Mouse (Mus musculus) liver, postnatal 0 days (tissue): Measurements from ENCODE around the gene Nol3. TPM values are rescaled to one million over a fixed set of nuclear protein-coding genes. Genes with fewer than 3 reads are reported as not detected.

Experiments used
- ATAC-seq: fragments of 200-750 bp; cut with Nextera tagmentation; 2 replicates; pipeline ENCODE4 v1.8.0; 2017; ENCODE audit warnings: mild to moderate bottlenecking, moderate library complexity
- DNase-seq: peaks from one replicate; pipeline ENCODE4 v3.0.0-alpha.2; 2016
- H3K27ac ChIP-seq: fragments of 300-500 bp; sonication (generic); 2 replicates; pipeline ENCODE4 v1.5.1; 2014; ENCODE audit warnings: antibody characterized with exemption, moderate library complexity, mild to moderate bottlenecking, low read depth
- H3K27me3 ChIP-seq: fragments of 300-500 bp; sonication (generic); 2 replicates; pipeline ENCODE4 v1.6.1; 2014; ENCODE audit warnings: low read length, control low read depth, mixed read lengths; ENCODE audit not compliant: insufficient read depth
- H3K36me3 ChIP-seq: fragments of 300-500 bp; sonication (generic); replicated peaks from 2 replicates; pipeline ENCODE4 v1.6.1; 2014; ENCODE audit warnings: mild to moderate bottlenecking, control low read depth, low read length, moderate library complexity, mixed read lengths; ENCODE audit not compliant: insufficient read depth
- H3K4me1 ChIP-seq: fragments of 300-500 bp; sonication (generic); 2 replicates; pipeline ENCODE4 v1.6.1; 2014; ENCODE audit warnings: antibody characterized with exemption, mild to moderate bottlenecking, control low read depth; ENCODE audit not compliant: insufficient read depth
- H3K4me2 ChIP-seq: fragments of 300-500 bp; sonication (generic); 2 replicates; pipeline ENCODE4 v1.6.1; 2014; ENCODE audit warnings: low read depth, mild to moderate bottlenecking, low read length, moderate library complexity, mixed read lengths
- H3K4me3 ChIP-seq: fragments of 300-500 bp; sonication (generic); 2 replicates; pipeline ENCODE4 v1.5.1; 2014; ENCODE audit warnings: low read depth, low read length
- H3K9ac ChIP-seq: fragments of 300-500 bp; sonication (generic); replicated peaks from 2 replicates; pipeline ENCODE4 v1.6.1; 2014; ENCODE audit warnings: mild to moderate bottlenecking, moderate library complexity
- H3K9me3 ChIP-seq: fragments of 300-500 bp; sonication (generic); 2 replicates; pipeline ENCODE4 v1.6.1; 2016; ENCODE audit warnings: mild to moderate bottlenecking, control low read depth, low read length, mixed read lengths
- CTCF ChIP-seq: sonication (generic); IDR thresholded peaks from 2 replicates; pipeline ENCODE4 v1.5.1; 2016; ENCODE audit warnings: antibody characterized with exemption, low read depth
- EP300 ChIP-seq: IDR thresholded peaks from 2 replicates; pipeline ENCODE4 v1.6.1; 2016; ENCODE audit warnings: antibody characterized with exemption, low read depth, mild to moderate bottlenecking
- WGBS: fragments of 180-500 bp; shearing (Covaris S2); extraction: QIAGEN DNeasy Blood & Tissue Kit; methylation state at CpG from one replicate; pipeline ENCODE4 v1.1.7; 2014; ENCODE audit not compliant: insufficient replicate concordance; 5-methylcytosine and 5-hydroxymethylcytosine counted together
- polyA plus RNA-seq: library from polyadenylated mRNA; unstranded; fragments of >200 nt; fragmentation: Nextera tagmentation; extraction: Ambion mirVana; gene quantifications from 2 replicates; pipeline ENCODE4 v1.2.1, GENCODE M21; 2015

The Nol3 gene
- polyA plus RNA-seq, 1 experiment from 2014 or later: 0.05 TPM

- Histone ChIP-seq H3K36me3 (peaks cover 82% of the 10 kb centered on the region), H3K4me2 (peak within 1 kb of the TSS; percentile 72), H3K9me3 (no peaks in the 10 kb centered on the region), H3K4me3 (peak within 1 kb of the TSS; percentile 53), H3K9ac (peak within 1 kb of the TSS; percentile 63), H3K27me3 (no peaks in the 10 kb centered on the region), H3K4me1 (peaks cover 31% of the 10 kb centered on the region), H3K27ac (peak within 1 kb of the TSS; percentile 81)
- WGBS: 9% methylated on average over 28 of the region's 30 CpGs
- TF ChIP-seq CTCF: peak; percentile 35; the same call in 1 of the 2 replicates
- TF ChIP-seq EP300: no peak
- ATAC-seq: peak; percentile 86
- peak; percentile 82 for DNase-seq
Measured at GRCm38 (mm10) chr8:105305211-105306145, 29.5 kb downstream of the Nol3 start, which contains the start of gene Elmo3. Gene Elmo3 (plus strand): TSS chr8:105305601.

- WGBS: 58% methylated on average over 5 of the region's 5 CpGs
- no peak for ATAC-seq
- Histone ChIP-seq H3K9ac (peak overlapping the region; percentile 63), H3K4me2 (peak overlapping the region; percentile 72), H3K27me3 (no peaks in the 10 kb centered on the region), H3K9me3 (no peaks in the 10 kb centered on the region), H3K4me1 (peaks cover 31% of the 10 kb centered on the region), H3K4me3 (peak overlapping the region; percentile 53), H3K27ac (peak overlapping the region; percentile 81), H3K36me3 (peaks cover 80% of the 10 kb centered on the region)
- DNase-seq: no peak
- TF ChIP-seq CTCF (no peak), EP300 (no peak)
Measured at GRCm38 (mm10) chr8:105306146-105306691, 30.3 kb downstream of the Nol3 start.

- Histone ChIP-seq H3K4me3 (no peak overlapping the region), H3K27ac (no peak overlapping the region), H3K27me3 (no peaks in the 10 kb centered on the region), H3K4me2 (no peak overlapping the region), H3K9me3 (no peaks in the 10 kb centered on the region), H3K4me1 (peaks cover 23% of the 10 kb centered on the region), H3K36me3 (peaks cover 74% of the 10 kb centered on the region), H3K9ac (no peak overlapping the region)
- TF ChIP-seq EP300 (no peak), CTCF (no peak)
- WGBS: 95% methylated on average over 13 of the region's 13 CpGs
- ATAC-seq: no peak
- no peak for DNase-seq
Measured at GRCm38 (mm10) chr8:105307670-105308069, 31.7 kb downstream of the Nol3 start.

GRCm38 (mm10) chr8:105308428-105308827, 32.5 kb downstream of the Nol3 start:
- Histone ChIP-seq H3K4me3 (no peak overlapping the region), H3K27ac (no peak overlapping the region), H3K27me3 (no peaks in the 10 kb centered on the region), H3K36me3 (peaks cover 74% of the 10 kb centered on the region), H3K9me3 (no peaks in the 10 kb centered on the region), H3K4me2 (no peak overlapping the region), H3K9ac (no peak overlapping the region), H3K4me1 (peaks cover 21% of the 10 kb centered on the region)
- WGBS: 94% methylated on average over 10 of the region's 10 CpGs
- TF ChIP-seq CTCF (no peak), EP300 (no peak)
- DNase-seq (no peak), ATAC-seq (no peak)

GRCm38 (mm10) chr8:105309142-105309847, 33.4 kb downstream of the Nol3 start:
- no peak for ATAC-seq
- Histone ChIP-seq H3K27me3 (no peaks in the 10 kb centered on the region), H3K9ac (no peak overlapping the region), H3K9me3 (no peaks in the 10 kb centered on the region), H3K4me1 (peaks cover 18% of the 10 kb centered on the region), H3K36me3 (peaks cover 72% of the 10 kb centered on the region), H3K4me2 (no peak overlapping the region), H3K27ac (no peak overlapping the region), H3K4me3 (no peak overlapping the region)
- DNase-seq: no peak
- TF ChIP-seq EP300 (no peak), CTCF (no peak)
- 80% methylated on average over 15 of the region's 15 CpGs for WGBS

- H3K4me1 ChIP-seq: peaks cover 10% of the 10 kb centered on the region
- H3K36me3 ChIP-seq: peaks cover 66% of the 10 kb centered on the region
- DNase-seq (no peak), ATAC-seq (no peak)
- no peak overlapping the region for H3K27ac ChIP-seq
- H3K9me3 ChIP-seq: no peaks in the 10 kb centered on the region
- H3K4me3 ChIP-seq: no peak overlapping the region
- 84% methylated on average over 8 of the region's 8 CpGs for WGBS
- no peaks in the 10 kb centered on the region for H3K27me3 ChIP-seq
- no peak overlapping the region for H3K4me2 ChIP-seq
- H3K9ac ChIP-seq: no peak overlapping the region
- TF ChIP-seq EP300 (no peak), CTCF (no peak)
Measured at GRCm38 (mm10) chr8:105310118-105310517, 34.2 kb downstream of the Nol3 start.
